Mouse (Mus musculus) liver, adult 2 months (tissue): ENCODE results near the gene Tnnt3. TPM values are rescaled to one million over a fixed set of nuclear protein-coding genes. Genes with fewer than 3 reads are reported as not detected.

Experiments
- DNase-seq: peaks from one replicate; pipeline ENCODE4 v3.0.0-alpha.2; 2011; ENCODE audit warnings: low read depth, low spot score; ENCODE audit errors: extremely low read depth
- H3K27ac ChIP-seq: fragments of 200-500 bp; replicated peaks from 2 replicates; pipeline ENCODE4 v1.5.1; 2012; ENCODE audit warnings: low read depth, mild to moderate bottlenecking, control low read depth, inconsistent platforms, low read length; ENCODE audit not compliant: insufficient read depth
- H3K27me3 ChIP-seq: fragments of 200-500 bp; 2 replicates; pipeline ENCODE4 v1.6.1; 2012; ENCODE audit warnings: mild to moderate bottlenecking, moderate library complexity, low read length, inconsistent platforms; ENCODE audit not compliant: control insufficient read depth, insufficient read depth
- H3K36me3 ChIP-seq: fragments of 200-500 bp; 2 replicates; pipeline ENCODE4 v1.6.1; 2012; ENCODE audit warnings: low read length, inconsistent platforms; ENCODE audit not compliant: control insufficient read depth, insufficient read depth
- H3K4me1 ChIP-seq: fragments of 200-500 bp; 2 replicates; pipeline ENCODE4 v1.6.1; 2011; ENCODE audit warnings: low read length; ENCODE audit not compliant: control insufficient read depth, insufficient read depth
- H3K4me3 ChIP-seq: fragments of 200-500 bp; 2 replicates; pipeline ENCODE4 v1.5.1; 2011; ENCODE audit warnings: low read depth, mild to moderate bottlenecking, control low read depth, low read length, moderate library complexity; ENCODE audit not compliant: insufficient read depth
- H3K79me2 ChIP-seq: fragments of 200-500 bp; 2 replicates; pipeline ENCODE4 v1.6.1; 2012; ENCODE audit warnings: inconsistent platforms, mild to moderate bottlenecking, low read length, moderate library complexity; ENCODE audit not compliant: control insufficient read depth, insufficient read depth
- H3K9ac ChIP-seq: fragments of 200-500 bp; 2 replicates; pipeline ENCODE4 v1.6.1; 2012; ENCODE audit warnings: low read depth, mild to moderate bottlenecking, control low read depth, inconsistent platforms, low read length
- CTCF ChIP-seq: fragments of 200-500 bp; IDR thresholded peaks from 2 replicates; pipeline ENCODE4 v1.5.1; 2011; ENCODE audit warnings: low read depth, low read length, control low read depth
- POLR2A ChIP-seq: fragments of 200-500 bp; IDR thresholded peaks from 2 replicates; pipeline ENCODE4 v1.6.1; 2011; ENCODE audit warnings: low read length, control low read depth; ENCODE audit not compliant: insufficient read depth; ENCODE audit errors: extremely low read depth
- WGBS: fragments of 180-500 bp; shearing (Covaris S2); methylation state at CpG from one replicate; pipeline ENCODE4 v1.1.7; 2018; 5-methylcytosine and 5-hydroxymethylcytosine counted together
- polyA plus RNA-seq: library from polyadenylated mRNA; depleted of rRNA; stranded (reverse); fragments of >200 nt; gene quantifications from 2 replicates; pipeline ENCODE4 v1.2.3, GENCODE M21; 2012
- total RNA-seq: library from RNA; depleted of rRNA; stranded (reverse); fragments of >200 nt; gene quantifications from 2 replicates; pipeline ENCODE4 v1.2.3, GENCODE M21; 2014

The Tnnt3 gene
- total and polyA plus RNA-seq, 2 experiments, result 6.4 TPM; not detected in 1

DNA sequence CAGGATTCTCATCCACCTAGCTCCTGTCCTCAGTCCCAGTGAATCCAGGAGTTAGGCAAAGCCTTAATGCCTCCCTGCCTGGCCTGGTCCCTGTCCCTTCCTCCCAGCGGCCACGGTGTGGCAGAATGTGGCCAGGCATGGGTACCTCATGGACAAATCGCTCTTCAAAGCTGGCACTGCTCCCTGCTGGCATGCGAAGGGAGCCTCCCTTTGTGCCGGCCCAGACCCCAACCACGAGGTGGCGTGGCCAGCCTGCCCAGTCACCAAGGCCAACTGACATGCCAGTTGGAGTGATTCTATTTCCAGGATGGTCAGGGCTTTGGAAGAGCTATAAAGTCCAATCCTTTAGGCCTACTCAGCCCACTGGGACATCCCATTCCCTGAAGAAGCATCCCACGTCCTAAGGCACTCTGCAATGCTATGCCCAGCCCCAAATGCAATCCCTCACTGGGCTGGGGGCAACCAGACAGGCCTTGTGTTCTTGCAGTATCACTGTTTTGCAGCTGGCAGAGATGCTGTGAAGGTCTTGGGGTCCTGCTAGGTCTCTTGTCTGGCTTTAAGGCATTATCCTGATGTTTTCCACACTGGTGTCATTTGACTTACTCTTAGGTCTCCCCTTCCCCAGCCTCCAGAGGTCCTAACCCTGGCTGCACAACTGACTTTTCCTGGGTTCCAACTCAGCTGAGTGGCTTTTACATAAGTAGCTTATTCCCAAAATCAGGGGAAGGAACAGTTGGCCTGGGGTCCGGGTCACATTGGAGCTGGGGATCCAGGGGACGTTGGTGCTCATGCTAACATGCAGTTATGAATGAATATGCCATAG, 51.5 kb downstream of the Tnnt3 start:
- TF ChIP-seq POLR2A (no peak), CTCF (no peak)
- H3K9ac ChIP-seq, result no peak overlapping the region
- WGBS, result 84% methylated on average over 10 of the region's 10 CpGs
- H3K27ac ChIP-seq, result no peak overlapping the region
- H3K4me1 ChIP-seq, result no peaks in the 10 kb centered on the region
- no peaks in the 10 kb centered on the region for H3K27me3 ChIP-seq
- H3K79me2 ChIP-seq, result no peaks in the 10 kb centered on the region
- H3K4me3 ChIP-seq, result no peak overlapping the region
- DNase-seq, result no peak
- no peaks in the 10 kb centered on the region for H3K36me3 ChIP-seq

DNA sequence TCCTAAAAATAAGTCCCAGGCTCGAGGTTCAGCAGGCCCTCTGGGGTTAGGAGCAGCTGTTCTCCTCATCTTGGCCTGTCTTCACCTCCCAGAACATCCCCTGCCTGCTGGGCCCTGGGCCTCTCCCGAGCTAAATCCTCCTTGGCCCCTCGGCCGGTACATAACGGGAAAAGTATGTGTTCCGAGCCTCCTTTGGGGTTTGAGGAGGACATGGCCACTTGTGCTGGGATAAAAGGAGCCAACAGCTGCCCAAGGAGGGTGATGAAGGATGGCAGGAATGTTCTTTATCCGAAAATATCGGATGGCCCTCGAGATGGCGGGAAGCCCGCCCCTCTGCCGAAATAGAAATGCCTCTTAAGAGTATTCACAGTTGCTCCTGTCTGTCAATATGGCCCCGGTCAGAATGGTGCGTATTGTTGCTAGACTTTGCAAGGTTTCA, 52.3 kb downstream of the Tnnt3 start:
- 87% methylated on average over 14 of the region's 14 CpGs for WGBS
- Histone ChIP-seq H3K4me3 (no peak overlapping the region), H3K36me3 (no peaks in the 10 kb centered on the region), H3K9ac (no peak overlapping the region), H3K4me1 (no peaks in the 10 kb centered on the region), H3K27ac (no peak overlapping the region), H3K79me2 (no peaks in the 10 kb centered on the region), H3K27me3 (no peaks in the 10 kb centered on the region)
- DNase-seq, result no peak
- no peak for TF ChIP-seq POLR2A

DNA sequence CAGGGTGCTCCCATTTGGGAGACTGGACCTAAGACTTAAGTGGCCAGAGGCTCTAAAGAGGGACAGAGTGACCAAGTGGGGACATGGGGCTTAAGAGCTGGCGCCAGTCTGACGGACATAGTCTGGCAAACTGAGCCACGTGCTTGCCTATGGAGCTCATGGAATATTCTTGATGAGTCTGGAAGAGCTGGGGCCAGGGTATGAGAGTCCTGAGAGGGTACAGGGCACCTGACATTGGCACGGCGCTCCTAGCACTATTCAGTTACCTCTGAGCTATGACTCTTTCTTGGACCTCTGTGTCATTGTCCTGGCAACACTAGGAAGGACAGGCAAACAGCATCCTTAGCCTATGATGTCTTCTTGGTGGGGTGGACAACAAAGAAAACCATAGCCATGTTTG, 53.1 kb downstream of the Tnnt3 start:
- DNase-seq, result no peak
- Histone ChIP-seq H3K27me3 (no peaks in the 10 kb centered on the region), H3K4me3 (no peak overlapping the region), H3K36me3 (no peaks in the 10 kb centered on the region), H3K27ac (no peak overlapping the region), H3K4me1 (no peaks in the 10 kb centered on the region), H3K79me2 (no peaks in the 10 kb centered on the region), H3K9ac (no peak overlapping the region)
- TF ChIP-seq POLR2A (no peak), CTCF (no peak)
- 97% methylated on average over 5 of the region's 5 CpGs for WGBS

DNA sequence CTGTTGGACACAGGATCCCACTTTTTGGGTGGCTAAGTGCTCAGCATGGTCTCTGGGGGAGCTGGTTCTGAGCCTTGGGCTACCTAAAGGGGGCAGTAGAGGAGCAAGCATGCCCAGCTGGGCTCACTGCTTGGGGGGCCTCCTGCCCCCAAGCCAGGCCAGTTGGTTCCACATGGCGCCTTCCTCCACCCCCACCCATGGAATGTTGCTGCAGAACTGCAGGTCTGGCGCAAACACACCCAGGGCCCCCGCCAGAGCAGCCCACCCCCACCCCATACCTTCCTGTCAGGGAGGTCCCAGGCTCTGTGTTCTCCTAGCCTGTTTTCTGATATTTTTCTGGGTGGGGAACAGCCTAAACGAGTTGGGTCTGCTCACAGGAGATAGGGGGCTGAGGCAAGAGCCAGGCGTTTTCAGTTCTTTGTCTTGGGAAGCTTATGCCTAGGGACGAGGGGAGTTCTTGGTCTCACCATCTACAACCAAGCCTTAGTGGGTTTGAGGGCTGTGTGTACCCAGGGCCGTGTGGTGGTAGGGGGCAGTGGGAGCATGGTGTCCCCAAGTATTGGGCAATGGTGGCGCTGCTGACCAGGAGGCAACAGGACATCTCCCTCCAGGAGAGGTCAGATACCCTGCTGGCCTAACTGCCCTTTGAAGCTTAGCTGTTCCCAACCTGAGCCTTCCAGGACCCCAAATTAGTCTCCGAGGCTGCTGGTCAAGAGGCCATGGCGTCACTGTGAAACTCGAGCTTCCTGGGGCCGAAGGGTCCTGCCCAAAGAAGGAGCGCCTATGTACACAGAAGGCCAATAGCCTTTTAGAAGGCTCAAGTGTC, 54.2 kb downstream of the Tnnt3 start:
- Histone ChIP-seq H3K4me3 (no peak overlapping the region), H3K79me2 (no peaks in the 10 kb centered on the region), H3K36me3 (no peaks in the 10 kb centered on the region), H3K9ac (no peak overlapping the region), H3K4me1 (no peaks in the 10 kb centered on the region), H3K27ac (no peak overlapping the region), H3K27me3 (no peaks in the 10 kb centered on the region)
- no peak for TF ChIP-seq CTCF
- TF ChIP-seq POLR2A, result no peak
- WGBS, result 83% methylated on average over 13 of the region's 13 CpGs
- no peak for DNase-seq

DNA sequence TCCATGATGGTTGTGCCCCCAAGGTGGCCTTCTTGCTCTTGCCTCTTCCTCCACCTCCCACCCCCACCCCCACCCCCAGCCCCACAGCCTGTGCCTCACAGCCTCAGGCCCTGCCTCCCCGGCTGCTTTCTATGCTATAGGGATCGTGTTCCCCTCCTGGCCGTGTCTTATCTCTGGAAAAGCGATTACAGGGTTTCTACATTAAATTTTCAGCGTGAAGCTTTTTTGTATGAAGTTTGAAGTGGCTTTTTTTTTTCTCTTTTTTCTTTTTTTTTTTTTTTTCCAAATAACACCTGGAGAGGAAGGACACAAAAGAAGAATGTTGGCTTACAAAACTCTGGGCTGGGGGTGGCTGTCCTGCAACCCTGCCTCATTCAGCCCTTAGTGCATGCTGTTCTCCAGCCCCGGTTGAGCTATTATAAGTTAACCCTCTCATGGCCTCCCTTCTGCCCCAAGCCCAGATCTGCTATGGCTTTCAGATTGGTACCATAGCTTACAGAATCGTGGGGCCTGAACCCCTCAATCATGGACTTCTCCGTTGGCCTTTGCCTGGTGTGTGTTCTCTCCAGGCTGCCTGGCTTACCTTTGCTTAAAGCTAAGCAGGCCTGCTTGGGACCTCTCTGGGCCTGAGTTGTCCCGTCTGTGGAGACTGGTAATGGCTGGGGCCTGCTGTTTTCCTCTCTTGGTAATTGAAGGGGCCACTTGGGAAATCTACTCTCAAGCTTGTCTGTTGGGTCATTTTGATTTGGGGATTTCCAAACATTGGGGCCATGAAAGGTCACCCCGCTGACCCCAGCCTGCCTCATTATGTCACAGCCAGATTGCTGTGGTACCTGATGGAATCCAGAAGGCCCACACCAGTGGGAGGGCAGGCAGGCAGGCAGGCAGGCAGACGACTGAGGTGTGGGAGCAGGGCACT, 55.0 kb downstream of the Tnnt3 start:
- 73% methylated on average over 11 of the region's 11 CpGs for WGBS
- no peak for DNase-seq
- no peak overlapping the region for H3K27ac ChIP-seq
- H3K4me1 ChIP-seq, result no peaks in the 10 kb centered on the region
- H3K9ac ChIP-seq, result no peak overlapping the region
- no peak overlapping the region for H3K4me3 ChIP-seq
- H3K79me2 ChIP-seq, result no peaks in the 10 kb centered on the region
- H3K36me3 ChIP-seq, result no peaks in the 10 kb centered on the region
- TF ChIP-seq CTCF (no peak), POLR2A (no peak)
- no peaks in the 10 kb centered on the region for H3K27me3 ChIP-seq
